Mouse (Mus musculus): ENCODE results near the gene Prh1.
"Not testable (repeated sequence)": the region's sequence is repeated elsewhere in the genome, so short reads cannot be mapped to it uniquely, and the experiment has no call there.

Gene Prh1

DNA sequence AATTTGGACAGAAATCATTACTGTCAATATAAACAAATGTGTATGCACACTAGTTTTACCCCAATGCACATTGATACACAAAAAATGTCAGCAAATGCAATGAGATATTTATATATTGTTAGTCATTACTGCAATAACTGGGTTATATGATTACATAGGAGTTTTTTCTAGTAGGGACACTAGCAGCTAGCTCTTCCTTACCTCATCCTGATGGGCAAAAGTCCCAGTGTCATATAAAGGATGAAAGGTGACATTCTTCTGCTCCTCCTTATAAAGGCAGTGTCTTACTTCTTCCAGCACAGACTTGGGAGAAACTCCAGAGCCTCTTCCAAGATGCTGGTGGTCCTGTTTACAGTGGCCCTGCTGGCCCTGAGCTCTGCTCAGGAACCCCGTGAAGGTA, at the start of gene Prh1:
Prh1 (plus strand) TSS at position 301 of the 400 bp plus-strand sequence.
- DNase-seq (ENCODE audit: extremely low read depth, insufficient read length, low spot score) = not testable (repeated sequence)

DNA sequence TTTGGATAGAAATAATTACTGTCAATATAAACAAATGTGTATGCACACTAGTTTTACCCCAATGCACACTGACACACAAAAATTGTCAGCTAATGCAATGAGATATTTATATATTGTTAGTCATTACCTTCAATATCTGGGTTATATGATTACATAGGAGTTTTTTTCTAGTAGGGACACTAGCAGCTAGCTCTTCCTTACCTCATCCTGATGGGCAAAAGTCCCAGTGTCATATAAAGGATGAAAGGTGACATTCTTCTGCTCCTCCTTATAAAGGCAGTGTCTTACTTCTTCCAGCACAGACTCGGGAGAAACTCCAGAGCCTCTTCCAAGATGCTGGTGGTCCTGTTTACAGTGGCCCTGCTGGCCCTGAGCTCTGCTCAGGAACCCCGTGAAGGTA, 26.0 kb downstream of the Prh1 start, which contains the start of gene Prp2:
Prp2 (plus strand) TSS at position 301 of the 400 bp plus-strand sequence.
- DNase-seq (ENCODE audit: extremely low read depth, insufficient read length, low spot score) = not testable (repeated sequence)
